Mouse (Mus musculus) natural killer cell, adult 2 months (primary cell): ENCODE data around the gene Unc5cl.

Source experiments
- DNase-seq, 2 experiments: peaks; one replicate each; pipeline ENCODE4 v3.0.0; 2022; ENCODE audit warnings: low spot score in 2 of 2

The Unc5cl gene

DNA sequence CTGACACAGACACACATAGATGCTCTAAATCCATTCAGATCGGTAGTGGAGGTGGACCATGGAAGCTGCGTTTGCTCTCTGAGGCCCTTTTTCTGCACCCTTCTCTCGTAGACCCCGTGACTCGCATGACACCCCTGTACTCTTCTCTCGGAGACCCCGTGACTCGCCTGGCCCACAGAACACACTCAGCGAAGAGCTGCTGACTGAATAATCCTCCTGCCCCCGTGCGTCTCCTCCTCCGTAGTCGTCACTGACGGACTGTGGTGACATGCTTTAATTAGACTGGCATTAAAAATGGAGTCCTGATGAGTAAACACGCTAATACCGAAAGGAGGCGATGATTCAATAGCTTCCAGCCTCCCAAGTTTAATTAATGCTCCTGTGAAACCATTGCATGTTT lies 84.6 kb downstream of the Unc5cl start:
- DNase-seq, result no peak

DNA sequence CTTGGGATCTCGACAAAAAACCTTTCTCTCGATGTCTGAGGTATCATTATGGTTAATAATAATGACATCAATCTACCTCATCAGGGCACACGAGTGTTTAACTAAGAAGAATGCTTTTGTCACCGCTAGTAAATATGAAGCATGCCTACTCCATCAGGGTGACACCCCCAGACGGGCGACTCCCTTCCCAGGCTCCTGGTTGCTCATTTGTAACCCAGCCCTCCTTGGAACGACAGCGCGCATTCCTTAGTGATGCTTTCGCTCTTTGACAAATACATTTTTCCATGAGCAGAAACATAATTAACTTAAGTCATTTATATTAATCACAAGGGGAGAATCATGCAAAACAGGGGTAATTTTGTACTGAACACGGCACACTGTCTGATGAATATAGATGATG lies 88.0 kb downstream of the Unc5cl start:
- DNase-seq, result no peak

DNA sequence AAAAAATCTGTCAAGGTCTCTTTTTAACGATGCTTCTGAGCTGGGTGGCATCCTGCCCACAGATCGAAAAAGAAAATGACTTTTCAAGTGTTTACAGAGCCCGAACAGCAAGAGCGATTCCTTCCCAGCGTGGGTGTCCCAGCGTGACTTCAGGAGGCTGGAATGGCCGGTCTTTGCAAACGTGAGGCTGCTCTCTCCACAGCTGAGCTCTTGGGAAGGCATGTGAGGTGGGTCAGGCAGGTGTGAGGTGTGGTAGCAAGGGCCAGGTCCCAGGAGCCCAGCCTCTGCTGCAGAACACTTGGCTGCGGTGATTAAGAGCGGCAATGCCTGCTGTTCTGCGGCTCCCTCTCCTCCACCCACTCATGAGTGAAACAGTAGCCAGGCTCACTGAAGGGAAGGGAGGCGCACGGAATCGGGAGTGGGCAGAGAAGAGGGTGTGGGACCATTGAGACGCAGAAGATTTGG lies 88.6 kb downstream of the Unc5cl start:
- DNase-seq, result no peak

DNA sequence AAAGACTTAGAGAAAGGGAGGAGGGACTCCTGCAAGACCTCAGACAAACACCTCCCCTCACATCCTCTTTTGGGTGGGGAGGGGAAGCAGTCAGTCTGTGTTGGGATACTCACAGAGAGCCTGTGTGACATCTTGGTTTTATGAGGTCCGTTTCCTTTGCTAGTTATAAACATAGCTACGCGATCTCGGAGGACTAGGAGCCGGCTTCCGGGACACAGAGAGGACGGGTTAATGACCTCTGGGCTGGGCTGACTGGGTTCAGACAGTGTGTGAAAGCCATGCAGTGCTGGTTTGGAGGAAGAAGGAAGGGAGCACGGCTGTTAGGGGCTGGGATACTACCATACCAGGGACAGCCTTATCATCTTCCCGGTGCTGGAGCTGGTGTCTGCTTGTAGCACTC lies 90.0 kb downstream of the Unc5cl start:
- no peak for DNase-seq

DNA sequence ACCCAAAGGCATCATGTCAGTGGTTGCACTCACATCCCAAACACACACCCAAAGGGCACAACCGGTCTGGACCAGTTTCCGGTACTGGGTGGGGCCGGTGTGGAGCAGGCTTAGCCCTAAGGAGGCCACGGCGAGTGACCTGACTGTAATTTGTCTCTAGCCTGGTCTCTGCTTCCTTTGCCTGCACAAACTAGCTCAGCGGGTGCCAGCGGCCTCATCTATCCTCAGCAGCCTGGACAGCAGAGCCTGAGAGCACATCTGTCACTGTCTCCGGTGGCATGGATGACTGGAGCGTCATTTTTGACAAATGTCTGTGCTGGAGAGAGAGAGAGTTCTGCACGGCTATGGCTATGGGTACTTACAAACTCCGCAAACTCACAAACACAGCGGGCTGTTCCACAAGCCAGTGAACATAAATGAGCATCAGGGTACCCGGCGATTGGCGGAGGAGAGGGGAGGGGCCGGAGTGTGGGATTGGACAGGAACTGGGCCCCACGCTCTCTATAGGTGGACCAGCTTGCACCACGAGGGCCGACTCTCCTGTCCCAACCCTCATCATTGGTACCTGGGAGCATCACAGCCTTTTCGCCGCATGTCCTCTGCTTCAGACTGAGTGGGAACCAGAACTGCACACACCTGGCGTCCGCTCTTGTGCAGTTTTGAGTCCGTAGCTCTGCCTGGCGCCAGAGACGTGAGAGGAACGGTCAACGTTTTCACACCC lies 90.7 kb downstream of the Unc5cl start:
- DNase-seq, result no peak

DNA sequence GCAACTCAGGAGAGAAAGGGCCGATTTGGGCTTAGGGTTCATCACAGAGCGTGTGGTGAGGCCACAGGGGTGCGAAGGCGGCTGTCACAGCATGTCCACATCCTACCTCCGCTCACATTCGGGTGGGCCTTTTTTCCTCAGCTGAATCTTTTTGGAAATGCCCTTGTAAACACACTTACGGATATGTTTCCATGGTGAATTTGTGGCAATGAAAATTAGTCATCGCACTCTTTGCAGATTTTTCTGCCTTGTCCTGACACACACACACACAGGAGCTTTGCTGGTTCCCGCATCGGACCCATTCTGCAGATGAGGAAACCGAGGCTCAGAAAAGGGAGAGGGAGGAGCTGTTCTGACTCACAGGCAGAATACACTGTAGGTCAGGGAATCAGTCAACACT lies 91.3 kb downstream of the Unc5cl start:
- no peak for DNase-seq

DNA sequence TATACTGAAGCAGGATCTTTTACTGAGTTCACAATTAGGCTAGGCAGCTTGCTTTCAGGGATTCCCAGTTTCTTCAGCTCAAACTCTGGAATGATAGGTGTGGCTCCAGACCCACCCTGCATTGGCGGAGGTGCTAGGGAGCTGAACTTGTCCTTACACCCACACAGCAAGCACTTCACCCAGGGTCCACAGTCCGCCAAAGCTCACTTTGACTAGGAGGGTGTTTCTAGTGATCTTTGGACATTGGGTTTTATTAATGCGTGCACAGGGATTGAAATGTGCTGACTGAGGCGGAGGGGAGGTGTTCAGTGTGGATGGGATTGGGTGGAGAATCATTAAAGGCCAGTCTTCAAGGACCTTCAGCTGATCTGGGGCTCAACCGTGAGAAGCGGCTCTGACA lies 93.0 kb downstream of the Unc5cl start:
- no peak for DNase-seq

DNA sequence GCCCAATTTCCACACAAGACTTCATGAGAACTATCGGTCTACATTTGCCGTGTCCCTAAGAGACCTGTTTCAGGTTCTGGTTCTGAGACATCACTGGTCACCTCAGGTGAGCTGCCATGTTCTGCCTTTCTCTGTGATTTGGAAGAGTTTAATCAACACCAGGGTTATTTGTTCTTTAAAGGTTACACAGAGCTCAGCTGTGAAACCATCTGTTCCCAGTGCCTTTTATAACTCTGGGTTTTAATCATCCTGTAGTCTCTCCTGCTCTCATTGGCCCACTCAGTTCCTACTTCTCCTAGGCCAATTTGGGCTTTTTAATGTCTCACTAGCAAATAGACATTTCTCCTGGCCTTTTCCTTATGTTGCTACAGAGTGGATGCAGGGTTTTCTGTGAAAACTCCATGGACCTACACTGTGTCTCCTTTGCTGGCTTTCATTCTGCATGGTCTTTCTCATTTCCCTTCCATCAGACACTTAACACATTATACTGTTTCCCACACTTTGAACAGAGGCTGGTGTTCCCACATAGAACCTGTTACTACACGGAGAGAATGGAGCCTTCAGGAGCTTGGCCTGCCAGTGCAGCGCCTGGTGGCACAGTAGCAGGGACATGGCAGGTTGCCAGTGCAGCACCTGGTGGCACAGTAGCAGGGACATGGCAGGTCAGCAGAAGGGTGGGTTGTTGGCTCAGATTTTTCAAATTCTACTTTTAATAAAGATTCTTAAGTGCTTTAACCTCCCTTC lies 97.3 kb downstream of the Unc5cl start:
- no peak for DNase-seq

DNA sequence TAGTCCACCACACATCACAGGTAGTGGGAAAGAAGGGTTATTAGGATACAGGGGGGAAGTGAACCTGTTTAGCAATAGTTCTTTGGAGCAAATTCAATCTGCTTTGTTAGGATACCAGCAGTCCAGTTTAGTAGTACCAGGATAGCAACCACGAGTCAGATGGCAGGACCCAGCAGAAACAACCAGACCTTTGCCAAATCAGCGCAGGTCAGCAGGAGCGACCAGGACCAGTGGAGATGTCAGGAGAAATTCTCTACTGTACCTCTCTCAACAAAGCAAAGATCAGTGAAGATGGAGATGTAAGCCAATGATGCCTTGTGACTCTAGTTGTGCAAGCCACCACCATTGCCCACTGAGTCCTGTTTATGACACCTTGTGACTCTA lies 97.8 kb downstream of the Unc5cl start:
- DNase-seq, result no peak

DNA sequence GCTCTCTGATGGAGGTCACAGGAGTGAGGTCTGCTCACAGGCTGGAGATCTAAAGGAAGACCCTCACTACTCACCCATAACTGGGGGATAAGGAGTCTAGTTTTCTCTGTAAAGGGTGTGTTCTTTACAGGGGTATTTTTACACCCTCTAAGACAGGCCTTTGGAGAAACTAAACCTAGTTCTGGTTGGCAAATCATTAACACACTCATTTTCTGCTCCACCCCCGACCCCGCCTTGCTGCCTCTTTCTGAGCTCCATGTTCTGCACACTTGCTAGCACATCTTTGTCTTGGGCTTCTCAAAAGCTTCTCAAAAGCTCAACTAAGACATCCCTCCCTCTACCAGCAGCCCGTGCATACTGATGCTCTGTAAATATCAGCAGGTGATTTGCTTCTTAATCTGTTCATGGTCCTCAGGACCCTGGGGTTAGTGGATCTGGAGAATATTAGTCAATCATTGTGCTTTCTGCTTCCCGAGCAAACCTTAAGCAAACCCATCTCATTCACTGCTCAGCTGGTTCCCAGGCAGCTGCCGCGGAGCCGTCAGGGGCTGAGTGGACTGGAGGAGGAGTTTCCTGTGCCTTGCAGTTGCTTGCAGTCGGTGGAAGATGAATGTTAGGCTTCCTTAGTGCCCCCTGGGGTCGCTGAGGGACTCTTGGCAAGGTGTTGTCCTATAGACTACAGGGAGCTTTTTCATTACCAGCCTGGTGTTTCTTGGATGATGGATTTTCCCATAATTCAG lies 101.7 kb downstream of the Unc5cl start:
- no peak for DNase-seq

DNA sequence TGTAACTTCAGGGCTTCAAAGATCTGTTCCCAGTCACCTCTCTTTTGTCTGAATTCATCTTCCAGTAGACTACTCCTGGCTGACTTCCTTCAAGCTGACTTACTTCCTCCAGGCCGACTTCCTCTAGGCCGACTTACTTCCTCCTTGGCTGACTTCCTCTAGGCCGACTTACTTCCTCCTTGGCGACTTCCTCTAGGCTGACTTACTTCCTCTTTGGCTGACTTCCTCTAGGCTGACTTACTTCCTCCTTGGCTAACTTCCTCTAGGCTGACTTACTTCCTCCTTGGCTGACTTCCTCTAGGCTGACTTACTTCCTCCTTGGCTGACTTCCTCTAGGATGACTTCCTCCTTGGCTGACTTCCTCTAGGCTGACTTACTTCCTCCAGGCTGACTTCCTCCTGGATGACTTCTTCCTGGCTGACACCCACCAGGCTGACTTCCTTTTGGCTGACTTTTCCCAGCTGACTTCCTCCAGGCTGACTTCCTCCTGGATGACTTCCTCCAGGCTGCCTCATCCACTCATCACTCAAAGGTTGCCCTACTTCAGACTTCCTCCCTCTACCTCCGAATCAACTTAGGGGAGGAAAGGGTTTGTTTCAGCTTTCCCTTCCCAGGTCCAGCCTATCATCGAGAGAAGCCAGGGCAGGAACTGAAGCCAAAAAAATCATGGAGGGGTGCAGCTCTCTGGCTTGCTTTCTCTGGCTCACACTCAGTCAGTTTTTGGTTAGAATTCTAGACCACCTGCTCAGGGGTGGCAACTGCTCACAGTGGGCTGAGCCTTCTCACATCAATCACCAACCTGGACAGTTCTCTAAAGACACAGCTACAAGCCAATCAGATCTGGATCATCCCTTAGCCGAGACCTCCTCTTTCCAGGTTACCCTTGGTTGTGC lies 103.4 kb downstream of the Unc5cl start:
- DNase-seq, result no peak

DNA sequence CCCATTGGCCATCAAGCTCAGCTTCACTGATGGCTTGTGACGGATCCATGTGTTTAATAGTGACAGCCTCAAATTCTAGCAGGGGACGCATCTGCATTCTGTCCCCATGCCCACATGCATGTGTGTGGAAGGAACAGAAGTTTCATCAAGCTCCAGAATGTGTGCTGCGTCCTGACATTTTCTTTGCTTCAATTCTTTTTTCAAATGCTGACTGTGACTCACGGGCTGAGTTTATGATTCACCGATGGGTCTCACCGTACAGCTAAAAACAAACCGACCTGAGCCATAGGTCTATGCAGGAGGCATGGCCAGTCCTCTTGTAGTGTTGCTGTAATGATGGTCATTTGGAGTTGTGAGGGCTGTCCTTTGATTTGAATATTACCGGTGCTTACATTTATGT lies 110.2 kb downstream of the Unc5cl start:
- DNase-seq, result no peak

DNA sequence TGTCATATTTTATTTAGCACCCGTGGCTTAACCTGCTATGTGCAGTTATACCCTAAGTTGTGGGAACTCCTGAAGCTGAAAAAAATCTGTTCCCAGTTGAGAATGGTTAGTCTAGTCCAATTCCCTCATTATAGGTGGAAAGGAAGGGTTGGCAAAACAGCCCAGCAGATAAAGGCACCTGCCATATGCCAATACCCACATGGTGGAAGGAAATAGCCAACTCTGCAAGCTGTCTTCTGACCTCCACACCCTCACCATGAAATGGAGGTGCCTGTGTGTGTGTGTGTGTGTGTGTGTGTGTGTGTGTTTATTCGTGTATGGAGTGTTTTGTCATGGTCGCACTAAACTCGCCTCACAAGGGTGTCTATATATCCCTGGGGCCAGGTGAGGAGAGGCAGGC lies 115.0 kb downstream of the Unc5cl start:
- DNase-seq, result no peak

DNA sequence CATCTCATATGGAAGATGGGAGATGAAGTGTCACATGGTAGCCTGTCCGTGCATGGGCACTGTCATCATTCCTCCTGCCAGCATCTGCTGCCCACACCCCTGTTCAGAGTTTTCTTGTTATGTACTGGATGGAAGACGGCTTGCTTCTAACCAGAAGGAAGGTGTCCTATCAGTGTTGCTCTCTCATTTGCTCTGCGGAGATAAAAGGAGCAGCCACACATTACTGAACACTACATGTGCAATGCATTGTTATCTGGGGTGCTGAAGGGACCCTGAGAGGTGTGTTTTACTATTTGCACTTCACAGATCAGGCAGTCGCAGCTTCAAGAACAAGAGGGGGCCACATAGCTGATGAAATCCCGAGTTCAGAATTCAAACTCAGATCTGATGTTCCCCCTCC lies 126.5 kb downstream of the Unc5cl start:
- no peak for DNase-seq

DNA sequence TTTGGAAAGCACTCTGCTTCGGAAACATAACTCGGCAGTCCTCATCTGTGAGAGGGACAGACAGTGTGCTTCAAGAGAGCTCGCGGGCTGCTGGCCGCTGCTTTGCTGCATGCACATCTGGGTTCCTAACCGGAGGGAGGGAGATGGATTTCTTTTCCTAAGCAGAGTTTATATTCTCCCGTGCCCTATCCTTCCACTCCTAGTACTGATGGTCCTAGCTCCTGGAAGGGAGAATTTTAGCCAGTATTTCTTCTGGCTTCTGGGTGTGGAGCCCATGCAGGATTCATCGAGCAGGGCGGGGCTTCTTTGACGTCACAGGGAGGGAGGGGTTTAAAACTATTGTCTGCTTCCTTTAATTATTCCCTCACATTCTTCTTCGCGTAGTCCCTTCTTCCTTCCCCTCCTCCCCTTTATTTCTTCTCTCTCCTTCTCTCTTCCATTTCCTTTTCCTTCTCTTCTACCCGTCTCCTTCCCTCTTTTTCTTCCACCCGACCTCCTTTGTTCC lies 127.8 kb downstream of the Unc5cl start:
- no peak for DNase-seq

DNA sequence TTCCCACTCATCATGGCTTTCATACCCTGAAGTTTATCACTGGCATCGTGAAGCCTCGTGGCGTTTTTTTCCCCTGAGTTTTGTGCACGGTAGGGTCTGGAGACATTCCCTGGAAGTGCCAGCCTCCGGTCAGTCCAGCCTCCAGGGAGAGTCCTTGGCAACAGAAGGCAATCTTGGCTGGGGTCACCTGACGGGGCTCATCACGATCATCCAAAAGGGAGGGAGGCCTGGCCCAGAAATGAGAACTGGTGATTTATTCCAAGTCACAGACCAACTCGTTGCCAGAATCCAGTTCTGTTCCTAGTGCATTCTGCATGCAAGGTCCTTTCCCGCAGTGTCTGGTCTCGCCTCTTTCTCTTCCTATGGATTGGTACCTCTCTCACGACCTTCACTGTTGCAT lies 128.7 kb downstream of the Unc5cl start:
- DNase-seq, result no peak

DNA sequence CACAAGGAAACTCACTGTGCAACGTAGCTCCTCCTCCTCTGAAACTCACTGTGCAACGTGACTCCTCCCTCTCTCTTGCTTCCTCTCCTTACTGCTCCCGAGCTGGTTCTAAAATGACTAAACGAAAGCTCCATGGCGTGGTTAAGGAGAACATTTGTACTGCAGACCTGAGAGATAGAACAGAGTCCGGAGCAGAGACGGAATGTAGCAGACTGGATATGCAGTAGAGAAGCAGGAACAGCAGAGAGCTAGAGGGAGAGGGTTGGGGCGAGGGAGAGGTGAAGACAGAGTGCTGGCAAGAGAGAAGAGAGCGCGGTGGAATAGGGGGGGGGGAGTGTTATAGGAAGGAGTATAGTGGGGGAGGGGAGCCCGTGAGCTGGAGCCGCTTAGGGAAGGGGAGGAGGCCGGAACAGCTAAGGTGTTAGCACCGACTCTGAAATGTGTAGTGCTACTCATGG lies 131.2 kb downstream of the Unc5cl start:
- no peak for DNase-seq

DNA sequence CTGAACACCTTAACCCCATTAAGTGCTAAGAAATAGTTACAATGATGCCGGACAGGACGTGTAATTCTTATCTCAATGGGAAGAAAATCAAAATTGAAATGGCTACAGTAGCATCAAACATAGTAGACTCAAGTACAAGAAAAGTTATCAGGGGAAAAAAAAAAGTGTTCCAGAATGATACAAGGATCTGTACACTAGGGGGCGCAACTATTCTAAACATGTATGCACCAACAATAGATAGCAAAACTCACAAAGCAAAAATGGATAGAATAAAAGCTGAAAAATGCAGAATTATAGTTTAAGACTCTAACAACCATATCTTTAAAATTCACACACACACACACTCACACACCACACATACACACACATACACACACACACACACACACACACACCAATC lies 134.0 kb downstream of the Unc5cl start:
- no peak for DNase-seq
